Mouse (Mus musculus) embryo, embryonic 11.5 days (tissue): Measurements from ENCODE around the gene Trim65.
"Not testable (repeated sequence)": the region's sequence is repeated elsewhere in the genome, so short reads cannot be mapped to it uniquely, and the experiment has no call there.

Experiments used
- DNase-seq: peaks from one replicate; pipeline ENCODE4 v3.0.0-alpha.2; 2012; ENCODE audit warnings: low read depth, low spot score

Gene Trim65

GRCm38 (mm10) chr11:116138468-116139138, 7.7 kb upstream of the Trim65 start, which contains the start of gene Mrpl38:
Gene Mrpl38, minus strand, starts transcription at chr11:116138868.
- peak; percentile 94 for DNase-seq

- no peak for DNase-seq
Measured at GRCm38 (mm10) chr11:116138096-116138467, 7.2 kb upstream of the Trim65 start.

- DNase-seq, result no peak
Measured at GRCm38 (mm10) chr11:116134171-116134570, 3.2 kb upstream of the Trim65 start.

- no peak for DNase-seq
Measured at GRCm38 (mm10) chr11:116133497-116133896, 2.6 kb upstream of the Trim65 start.

DNA sequence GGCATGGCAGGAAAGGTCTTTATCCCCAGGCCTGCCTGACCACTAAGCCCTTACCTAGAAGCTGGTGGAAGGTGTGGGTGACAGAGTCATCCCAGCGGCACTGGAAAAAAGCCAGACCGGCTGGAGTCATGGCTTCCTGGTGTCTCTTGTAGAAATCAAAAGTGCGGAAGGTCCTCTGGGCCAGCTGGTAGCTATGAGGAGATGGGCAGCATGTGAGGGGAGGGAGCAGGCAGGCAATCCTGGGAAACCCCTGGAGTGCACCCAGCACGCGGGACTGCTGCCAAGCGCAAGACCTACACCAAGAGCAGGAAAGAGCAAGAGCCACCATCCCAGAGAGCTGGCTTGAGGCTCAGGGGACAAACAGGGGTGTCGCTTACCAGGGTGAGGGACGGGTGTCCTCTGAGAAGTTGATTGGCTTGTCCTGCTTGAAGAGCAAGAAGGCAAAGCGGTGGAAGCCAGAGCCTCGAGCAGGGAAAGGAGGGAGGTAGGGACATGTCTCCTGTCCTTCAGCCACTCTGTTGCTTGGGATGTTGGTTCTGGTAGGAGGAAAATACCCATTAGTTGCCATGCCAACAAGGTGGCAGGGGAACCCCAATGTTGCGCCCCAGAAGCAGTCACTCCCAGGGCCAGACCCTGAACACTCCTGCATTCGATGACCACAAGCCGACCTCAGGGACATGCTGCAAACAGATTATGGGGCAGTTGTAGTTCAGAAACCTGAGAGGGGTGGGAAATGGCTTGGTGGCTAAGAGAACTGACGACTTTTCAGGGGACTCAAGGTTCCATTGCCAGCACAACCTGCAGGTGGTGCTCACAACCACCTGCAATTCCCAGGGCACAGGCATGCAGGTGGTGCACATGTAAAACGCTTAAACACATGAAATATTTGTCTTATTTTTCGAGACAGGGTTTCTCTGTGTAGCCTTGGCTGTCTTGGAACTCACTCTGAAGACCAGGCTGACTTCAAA, 1.7 kb upstream of the Trim65 start:
- DNase-seq, result no peak

DNA sequence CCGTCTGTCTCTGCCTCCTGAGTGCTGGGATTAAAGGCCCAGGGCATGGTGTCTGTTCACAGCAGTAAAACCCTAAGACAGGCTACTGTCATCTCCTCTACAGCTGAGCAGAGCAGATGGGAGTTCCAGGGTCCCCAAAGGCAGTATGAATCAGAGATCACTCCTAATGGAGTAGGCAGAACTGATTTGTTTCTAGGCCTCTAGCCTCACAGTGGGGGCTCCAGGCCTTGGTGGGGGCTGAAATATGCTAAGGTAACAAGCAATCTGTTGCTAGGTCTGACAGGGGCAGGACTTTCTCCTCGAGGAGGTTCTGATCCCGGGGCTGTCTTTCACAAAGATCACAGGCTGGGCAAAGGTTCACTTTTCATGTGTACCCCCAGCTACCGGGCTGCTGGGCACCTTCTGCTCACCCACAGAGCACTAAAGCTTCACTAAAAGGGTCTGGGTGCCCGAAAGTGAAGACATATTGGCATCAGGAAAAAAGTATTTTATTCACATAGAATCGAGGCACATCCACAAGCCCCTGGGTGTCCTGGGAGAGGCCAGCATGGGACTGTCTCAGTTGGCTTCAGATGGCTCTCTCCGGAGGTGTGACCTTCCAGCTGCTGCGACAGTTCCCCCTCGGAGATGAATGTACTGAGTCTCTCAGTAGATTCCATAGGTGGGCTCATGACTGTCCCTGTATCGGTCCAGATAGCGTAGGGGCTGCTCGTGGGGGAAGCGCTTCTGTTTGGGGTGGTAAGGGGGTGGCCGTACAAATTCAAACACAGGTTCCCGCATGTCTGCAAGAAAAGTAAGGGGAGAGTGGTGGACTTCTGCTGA, 632 bp upstream of the Trim65 start:
- DNase-seq, result no peak

- no peak for DNase-seq
Measured at GRCm38 (mm10) chr11:116129993-116130487, 888 bp downstream of the Trim65 start.

GRCm38 (mm10) chr11:116129091-116129790, 1.7 kb downstream of the Trim65 start:
- DNase-seq, result no peak

DNA sequence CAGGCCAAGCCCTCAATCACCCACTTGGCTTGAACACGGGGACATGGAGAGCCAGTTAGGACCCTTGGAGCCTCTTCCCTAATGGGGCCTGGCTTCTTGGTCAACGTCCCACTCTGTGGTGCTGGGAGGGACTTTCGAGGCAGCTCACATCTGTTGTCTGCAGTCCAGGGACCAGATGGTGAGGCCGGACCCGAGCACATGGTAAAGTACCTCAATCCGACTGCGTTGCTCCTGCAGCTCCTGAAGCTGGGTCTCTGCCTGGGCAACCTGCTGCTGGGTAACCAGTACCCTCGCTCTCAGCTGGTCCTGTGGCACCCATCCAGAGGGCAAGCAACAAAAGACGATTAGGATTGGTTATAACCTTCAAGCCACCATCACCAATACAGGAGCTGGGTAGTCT, 2.9 kb downstream of the Trim65 start:
- no peak for DNase-seq

DNA sequence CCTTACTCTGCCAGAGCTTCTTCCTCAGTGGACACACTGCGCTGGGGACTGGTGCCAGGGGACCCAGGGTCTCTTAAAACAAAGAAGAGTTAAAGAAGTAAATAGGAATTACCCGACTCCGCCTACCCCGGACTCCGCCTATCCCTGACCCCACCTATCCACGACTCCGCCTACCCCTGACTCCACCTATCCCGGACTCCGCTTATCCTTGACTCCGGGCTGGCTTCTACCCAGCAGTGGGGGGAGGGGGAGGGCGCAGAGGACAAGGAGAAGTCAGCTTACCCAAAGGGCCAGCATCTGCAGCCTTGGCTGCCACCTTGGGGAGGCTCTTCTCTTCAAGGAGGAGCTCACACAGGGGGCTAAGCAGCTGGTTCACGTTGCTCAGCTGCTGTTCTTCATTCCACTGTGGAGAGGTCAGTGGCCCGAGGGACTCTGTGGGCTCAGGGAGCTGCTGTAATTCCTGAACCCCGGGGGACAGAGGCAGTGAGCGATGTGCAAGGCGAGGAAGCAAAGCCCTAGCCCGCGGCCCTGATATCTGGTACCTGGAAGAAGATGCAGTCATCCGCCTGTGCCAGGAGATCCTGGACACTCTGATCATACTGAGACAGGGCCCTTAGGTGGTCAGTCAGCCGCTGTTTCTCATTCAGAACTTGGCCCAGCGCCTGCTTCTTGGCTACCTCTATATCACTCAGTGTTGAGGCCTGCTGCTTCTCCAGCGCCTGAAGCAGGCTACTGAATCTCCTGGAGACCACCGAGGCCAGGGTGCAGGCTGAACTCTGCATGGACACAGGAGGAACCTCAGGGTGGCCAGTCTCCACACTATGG, 3.6 kb downstream of the Trim65 start, which contains the start of gene Trim47:
TSS of gene Trim47 (minus strand) at position 55 of the 825 bp plus-strand sequence.
- peak; percentile 70 for DNase-seq

DNA sequence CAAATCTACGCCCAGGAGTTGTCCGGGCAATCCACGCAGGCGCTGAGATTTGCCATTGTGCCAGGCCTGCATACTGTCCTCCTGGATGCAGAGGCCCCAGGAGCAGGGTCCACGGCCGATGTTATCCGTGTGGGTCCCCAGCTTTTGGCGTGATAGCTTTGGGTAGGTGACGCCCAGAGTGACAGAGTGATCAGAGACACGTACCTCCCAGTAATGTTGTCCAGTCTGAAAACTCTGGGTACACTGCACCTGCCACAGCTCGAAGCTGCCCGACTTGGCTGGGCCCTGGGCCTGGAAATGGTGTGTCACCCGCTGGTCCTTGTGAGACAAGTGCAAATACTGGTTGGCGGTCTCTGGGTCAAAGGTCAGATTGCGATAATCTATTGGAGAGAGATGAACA, 4.7 kb downstream of the Trim65 start:
- DNase-seq, result no peak

GRCm38 (mm10) chr11:116121731-116122245, 9.1 kb downstream of the Trim65 start:
- DNase-seq, result not testable (repeated sequence)

DNA sequence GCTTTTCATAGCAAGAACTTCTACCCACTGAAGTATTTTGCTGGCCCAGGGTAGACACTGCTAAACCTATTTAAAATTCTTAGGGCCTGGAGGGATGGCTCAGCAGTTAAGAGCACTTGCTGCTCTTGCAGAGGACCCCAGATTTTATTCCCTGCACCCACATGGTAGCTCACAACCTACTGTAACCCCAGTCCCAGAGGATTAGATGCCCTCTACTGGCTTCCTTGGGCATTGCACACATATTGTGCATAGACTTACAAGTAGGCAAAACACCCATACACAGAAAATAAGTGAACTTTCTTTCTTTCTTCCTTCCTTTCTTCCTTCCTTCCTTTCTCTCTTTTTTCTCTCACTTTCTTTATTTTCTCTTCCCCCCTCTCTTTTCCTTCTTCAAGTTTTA, 13.1 kb downstream of the Trim65 start:
- no peak for DNase-seq

- no peak for DNase-seq
Measured at GRCm38 (mm10) chr11:116117241-116117640, 13.7 kb downstream of the Trim65 start.

GRCm38 (mm10) chr11:116111611-116112203, 19.2 kb downstream of the Trim65 start:
- DNase-seq, result no peak

GRCm38 (mm10) chr11:116111067-116111466, 19.9 kb downstream of the Trim65 start:
- DNase-seq, result no peak

- no peak for DNase-seq
Measured at GRCm38 (mm10) chr11:116110540-116110939, 20.4 kb downstream of the Trim65 start.

GRCm38 (mm10) chr11:116110131-116110530, 20.8 kb downstream of the Trim65 start:
- DNase-seq, result no peak

GRCm38 (mm10) chr11:116109441-116110081, 21.4 kb downstream of the Trim65 start:
- no peak for DNase-seq
